Comparison of ENCODE assay signal across 25 mouse cellular contexts in the genomic region with DNA sequence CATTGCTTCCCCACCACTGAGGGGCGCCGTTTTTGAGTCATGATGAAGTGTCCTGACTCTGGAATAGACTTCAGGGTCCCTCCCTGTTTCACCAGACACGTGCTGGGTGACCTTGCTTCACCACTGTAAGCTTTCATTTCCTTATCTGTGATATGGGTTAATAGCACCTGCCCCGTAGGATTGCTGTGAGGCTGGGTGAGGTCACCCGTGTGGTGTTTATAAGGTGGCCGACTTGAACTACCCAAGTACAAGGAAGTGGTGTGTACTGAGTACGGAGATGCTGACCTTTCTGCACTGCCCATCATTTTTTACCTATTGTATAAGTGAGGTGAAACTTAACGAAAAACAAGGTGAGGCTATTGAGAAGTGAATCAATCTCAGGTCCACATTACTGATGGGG.
"Had no signal": no experiment of that assay in that cellular context is flagged by ENCODE, and none has a peak within 500 bp of the region (broad histone marks: within the 10 kb centered on the region; RNA-seq: fewer than 3 reads in every experiment).

No protein-coding gene starts in this region.

- H3K9me3 ChIP-seq: heart, embryonic 10.5 days; hindbrain, embryonic 10.5 days; hindbrain, embryonic 12.5 days; limb, embryonic 10.5 days; limb, embryonic 12.5 days; liver, embryonic 13.5 days had no signal

- H3K4me3 ChIP-seq: gastrocnemius, adult 2 months; heart, embryonic 10.5 days; heart, embryonic 12.5 days; hindbrain, embryonic 10.5 days; hindbrain, embryonic 12.5 days; limb, embryonic 10.5 days; limb, embryonic 12.5 days; liver, embryonic 13.5 days had no signal

- ATAC-seq: hindbrain, embryonic 16.5 days; inflammation-experienced regulatory T-cells, adult 6 months had no signal

- H3K4me1 ChIP-seq: heart, embryonic 10.5 days; heart, embryonic 12.5 days; limb, embryonic 10.5 days; liver, embryonic 13.5 days had no signal

- H3K9ac ChIP-seq: heart, embryonic 12.5 days; hindbrain, embryonic 12.5 days; hindbrain, embryonic 14.5 days; limb, embryonic 12.5 days; liver, embryonic 13.5 days had no signal

- H3K27ac ChIP-seq: gastrocnemius, adult 2 months; heart, embryonic 10.5 days; hindbrain, embryonic 10.5 days; hindbrain, embryonic 12.5 days; hindbrain, embryonic 14.5 days; limb, embryonic 10.5 days; limb, embryonic 12.5 days; liver, embryonic 13.5 days had no signal

- H3K27me3 ChIP-seq: heart, embryonic 12.5 days; hindbrain, embryonic 12.5 days; limb, embryonic 12.5 days; liver, embryonic 13.5 days had no signal

- H3K4me2 ChIP-seq: heart, embryonic 12.5 days; hindbrain, embryonic 12.5 days; hindbrain, embryonic 14.5 days; limb, embryonic 12.5 days; liver, embryonic 11.5 days; liver, embryonic 13.5 days had no signal

- DNase-seq: gastrocnemius, adult 2 months; gastrocnemius, postnatal 10 days; gastrocnemius, postnatal 25 days; heart, adult 18-20 months; heart, postnatal 10 days; heart, postnatal 4 days; kidney, adult 18-20 months; kidney, adult 8-10 months; kidney, postnatal 10 days; kidney, postnatal 25 days; kidney, postnatal 4 days; layer of hippocampus, adult 9-11 months; layer of hippocampus, postnatal 36 days; liver; liver, embryonic 13.5 days had no signal
